Mouse (Mus musculus): ENCODE measurements at regions not wholly inside any gene's neighbourhood (a gene's known extent, or its start where the extent isn't known, plus 50 kb on each side); places are given as distances from the start of the nearest gene placed in this dataset.

DNA sequence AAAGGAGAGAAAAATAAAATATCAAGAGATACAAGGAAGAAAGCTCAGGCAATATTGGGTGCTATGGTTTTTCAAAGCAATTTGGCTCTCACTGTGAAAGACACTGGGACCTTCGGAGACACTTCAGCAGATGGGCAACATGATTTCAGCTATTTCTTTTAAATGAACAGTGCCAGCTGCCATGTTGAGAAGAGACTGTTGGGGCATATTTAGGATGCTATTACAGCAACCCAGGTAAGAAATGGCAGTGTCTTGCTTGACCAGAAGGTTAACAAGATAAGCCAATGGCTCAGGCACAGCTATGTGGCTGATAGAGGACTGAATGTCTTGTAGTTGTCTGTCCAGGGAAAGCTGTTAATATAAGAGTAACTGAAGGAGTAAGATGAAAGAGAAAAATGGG, 348.6 kb downstream of the Ankrd7 start:
- DNase-seq (ENCODE audit: low spot score) (peak; percentile 45), ATAC-seq (peak; percentile 72)

GRCm38 (mm10) chr6:19215124-19215523, 349.0 kb downstream of the Ankrd7 start:
- peak; percentile 79; the same call in 1 of the 2 replicates for ATAC-seq
- peak; percentile 41 for DNase-seq (ENCODE audit: low spot score)
- Histone ChIP-seq H3K36me3 (ENCODE audit: control insufficient read depth, insufficient read depth, low read length) (no peaks in the 10 kb centered on the region), H3K9me3 (replicated peaks; ENCODE audit: control insufficient read depth, low read length) (no peaks in the 10 kb centered on the region), H3K4me1 (ENCODE audit: control insufficient read depth, insufficient read depth, low read length) (no peaks in the 10 kb centered on the region), H3K9ac (ENCODE audit: low read length) (no peak overlapping the region), H3K4me3 (ENCODE audit: low read depth, low read length) (no peak overlapping the region), H3K27me3 (replicated peaks; ENCODE audit: control insufficient read depth, insufficient read depth, low read length) (no peaks in the 10 kb centered on the region), H3K4me2 (ENCODE audit: low read length) (no peak overlapping the region), H3K27ac (ENCODE audit: low read depth, low read length) (no peak overlapping the region)
- WGBS: 62% methylated on average over 1 of the region's 1 CpGs

More for the DNA sequence above, 348.6 kb downstream of the Ankrd7 start:
- Histone ChIP-seq H3K36me3 (ENCODE audit: control insufficient read depth, insufficient read depth, low read length) (no peaks in the 10 kb centered on the region), H3K27me3 (replicated peaks; ENCODE audit: control insufficient read depth, insufficient read depth, low read length) (no peaks in the 10 kb centered on the region), H3K27ac (ENCODE audit: low read depth, low read length) (no peak overlapping the region), H3K4me3 (ENCODE audit: low read depth, low read length) (no peak overlapping the region), H3K9me3 (replicated peaks; ENCODE audit: control insufficient read depth, low read length) (no peaks in the 10 kb centered on the region), H3K4me1 (ENCODE audit: control insufficient read depth, insufficient read depth, low read length) (no peaks in the 10 kb centered on the region), H3K4me2 (ENCODE audit: low read length) (no peak overlapping the region), H3K9ac (ENCODE audit: low read length) (no peak overlapping the region)
- WGBS: 85% methylated on average over 1 of the region's 1 CpGs

GRCm38 (mm10) chr6:19264075-19264819, 398.1 kb downstream of the Ankrd7 start:
- H3K27ac ChIP-seq (ENCODE audit: low read depth, low read length): no peak overlapping the region
- no peaks in the 10 kb centered on the region for H3K9me3 ChIP-seq (replicated peaks; ENCODE audit: control insufficient read depth, low read length)
- no peaks in the 10 kb centered on the region for H3K4me1 ChIP-seq (ENCODE audit: control insufficient read depth, insufficient read depth, low read length)
- H3K36me3 ChIP-seq (ENCODE audit: control insufficient read depth, insufficient read depth, low read length): no peaks in the 10 kb centered on the region
- H3K4me3 ChIP-seq (ENCODE audit: low read depth, low read length): no peak overlapping the region
- no peak for DNase-seq (ENCODE audit: low spot score)
- H3K4me2 ChIP-seq (ENCODE audit: low read length): no peak overlapping the region
- no peaks in the 10 kb centered on the region for H3K27me3 ChIP-seq (replicated peaks; ENCODE audit: control insufficient read depth, insufficient read depth, low read length)
- H3K9ac ChIP-seq (ENCODE audit: low read length): no peak overlapping the region
- ATAC-seq: no peak
- WGBS: 61% methylated on average over 5 of the region's 5 CpGs

GRCm38 (mm10) chr6:19273207-19273606, 407.1 kb downstream of the Ankrd7 start:
- no peaks in the 10 kb centered on the region for H3K4me1 ChIP-seq (ENCODE audit: control insufficient read depth, insufficient read depth, low read length)
- H3K9ac ChIP-seq (ENCODE audit: low read length): no peak overlapping the region
- H3K27ac ChIP-seq (ENCODE audit: low read depth, low read length): no peak overlapping the region
- no peak for ATAC-seq
- no peaks in the 10 kb centered on the region for H3K36me3 ChIP-seq (ENCODE audit: control insufficient read depth, insufficient read depth, low read length)
- no peaks in the 10 kb centered on the region for H3K27me3 ChIP-seq (replicated peaks; ENCODE audit: control insufficient read depth, insufficient read depth, low read length)
- H3K4me3 ChIP-seq (ENCODE audit: low read depth, low read length): no peak overlapping the region
- H3K9me3 ChIP-seq (replicated peaks; ENCODE audit: control insufficient read depth, low read length): no peaks in the 10 kb centered on the region
- 86% methylated on average over 2 of the region's 2 CpGs for WGBS
- DNase-seq (ENCODE audit: low spot score): no peak
- no peak overlapping the region for H3K4me2 ChIP-seq (ENCODE audit: low read length)

- Histone ChIP-seq H3K36me3 (ENCODE audit: control insufficient read depth, insufficient read depth, low read length) (no peaks in the 10 kb centered on the region), H3K4me3 (ENCODE audit: low read depth, low read length) (no peak overlapping the region), H3K4me2 (ENCODE audit: low read length) (no peak overlapping the region), H3K4me1 (ENCODE audit: control insufficient read depth, insufficient read depth, low read length) (no peaks in the 10 kb centered on the region), H3K9me3 (replicated peaks; ENCODE audit: control insufficient read depth, low read length) (no peaks in the 10 kb centered on the region), H3K27me3 (replicated peaks; ENCODE audit: control insufficient read depth, insufficient read depth, low read length) (no peaks in the 10 kb centered on the region), H3K9ac (ENCODE audit: low read length) (no peak overlapping the region), H3K27ac (ENCODE audit: low read depth, low read length) (no peak overlapping the region)
- ATAC-seq: peak; percentile 89
- peak; percentile 83 for DNase-seq (ENCODE audit: low spot score)
- whole genome bisulfite sequencing: 57% methylated on average over 4 of the region's 4 CpGs
Measured at GRCm38 (mm10) chr6:19282682-19283333, 416.7 kb downstream of the Ankrd7 start.

DNA sequence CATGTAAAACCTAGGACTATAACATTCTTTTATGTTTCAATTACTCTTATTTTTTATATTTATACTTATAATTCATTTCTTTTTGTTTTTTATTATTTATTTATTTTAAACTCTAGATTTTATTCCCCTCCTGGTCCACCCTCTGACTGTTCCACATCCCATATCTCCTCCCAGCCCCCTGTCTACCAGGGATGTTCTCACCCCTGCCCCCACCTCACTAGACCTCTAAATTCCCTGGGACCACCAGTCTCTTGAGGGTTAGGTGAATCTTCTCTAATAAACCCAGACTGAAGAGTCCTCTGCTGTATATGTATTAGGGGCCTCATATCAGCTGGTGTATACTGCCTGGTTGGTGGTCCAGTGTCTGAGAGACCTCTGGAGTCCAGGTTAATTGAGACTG, 466.5 kb downstream of the Ankrd7 start:
- no peak for DNase-seq (ENCODE audit: low spot score)
- Histone ChIP-seq H3K9ac (ENCODE audit: low read length) (no peak overlapping the region), H3K27me3 (replicated peaks; ENCODE audit: control insufficient read depth, insufficient read depth, low read length) (no peaks in the 10 kb centered on the region), H3K9me3 (replicated peaks; ENCODE audit: control insufficient read depth, low read length) (no peaks in the 10 kb centered on the region), H3K27ac (ENCODE audit: low read depth, low read length) (no peak overlapping the region), H3K4me1 (ENCODE audit: control insufficient read depth, insufficient read depth, low read length) (no peaks in the 10 kb centered on the region), H3K4me3 (ENCODE audit: low read depth, low read length) (no peak overlapping the region), H3K4me2 (ENCODE audit: low read length) (no peak overlapping the region), H3K36me3 (ENCODE audit: control insufficient read depth, insufficient read depth, low read length) (no peaks in the 10 kb centered on the region)
- ATAC-seq: no peak

DNA sequence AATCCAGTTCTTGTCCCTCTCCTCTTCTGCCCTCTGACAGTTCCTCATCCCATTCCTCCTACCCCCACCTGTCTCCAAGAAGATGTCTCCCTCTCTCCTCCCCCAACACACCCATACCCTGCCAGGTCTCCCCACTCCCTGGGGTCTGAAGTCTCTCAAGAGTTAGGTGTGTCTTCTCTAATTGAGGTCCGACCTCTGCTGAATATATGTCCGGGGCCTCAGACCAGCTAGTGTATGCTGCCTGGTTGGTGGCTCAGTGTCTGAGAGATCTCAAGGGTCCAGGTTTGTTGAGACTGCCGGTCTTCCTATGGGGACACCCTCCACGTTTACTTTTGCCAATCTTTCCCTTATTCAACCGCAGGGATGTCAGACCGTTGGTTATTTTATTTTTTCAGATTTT, 469.5 kb downstream of the Ankrd7 start:
- Histone ChIP-seq H3K9ac (ENCODE audit: low read length) (no peak overlapping the region), H3K4me1 (ENCODE audit: control insufficient read depth, insufficient read depth, low read length) (no peaks in the 10 kb centered on the region), H3K4me3 (ENCODE audit: low read depth, low read length) (no peak overlapping the region), H3K4me2 (ENCODE audit: low read length) (no peak overlapping the region), H3K27ac (ENCODE audit: low read depth, low read length) (no peak overlapping the region), H3K36me3 (ENCODE audit: control insufficient read depth, insufficient read depth, low read length) (no peaks in the 10 kb centered on the region), H3K27me3 (replicated peaks; ENCODE audit: control insufficient read depth, insufficient read depth, low read length) (no peaks in the 10 kb centered on the region), H3K9me3 (replicated peaks; ENCODE audit: control insufficient read depth, low read length) (no peaks in the 10 kb centered on the region)
- ATAC-seq (no peak), DNase-seq (ENCODE audit: low spot score) (no peak)
- 94% methylated on average over 6 of the region's 6 CpGs for WGBS

- H3K27me3 ChIP-seq (replicated peaks; ENCODE audit: control insufficient read depth, insufficient read depth, low read length): no peaks in the 10 kb centered on the region
- H3K4me1 ChIP-seq (ENCODE audit: control insufficient read depth, insufficient read depth, low read length): no peaks in the 10 kb centered on the region
- no peak overlapping the region for H3K9ac ChIP-seq (ENCODE audit: low read length)
- H3K4me3 ChIP-seq (ENCODE audit: low read depth, low read length): no peak overlapping the region
- H3K4me2 ChIP-seq (ENCODE audit: low read length): no peak overlapping the region
- H3K36me3 ChIP-seq (ENCODE audit: control insufficient read depth, insufficient read depth, low read length): no peaks in the 10 kb centered on the region
- H3K27ac ChIP-seq (ENCODE audit: low read depth, low read length): no peak overlapping the region
- no peak for ATAC-seq
- WGBS: 85% methylated on average over 5 of the region's 5 CpGs
- DNase-seq (ENCODE audit: low spot score): no peak
- no peaks in the 10 kb centered on the region for H3K9me3 ChIP-seq (replicated peaks; ENCODE audit: control insufficient read depth, low read length)
Measured at GRCm38 (mm10) chr6:19338470-19338869, 472.4 kb downstream of the Ankrd7 start.

All from forebrain, embryonic 14.5 days (tissue).